Mouse (Mus musculus) cerebellum, postnatal 36 days (tissue): Measurements from ENCODE around the gene Lce1m.
"Not testable (repeated sequence)": the region's sequence is repeated elsewhere in the genome, so short reads cannot be mapped to it uniquely, and the experiment has no call there.

Source experiments
- DNase-seq, 2 experiments: peaks; one replicate each; pipeline ENCODE4 v3.0.0; 2021 to 2022; ENCODE audit warnings: mixed read lengths in 2 of 2

The Lce1m gene

GRCm38 (mm10) chr3:93018960-93019359, at the start of gene Lce1m:
TSS of gene Lce1m (minus strand) at chr3:93019060.
- DNase-seq: no peak

- not testable (repeated sequence) for DNase-seq
Observed at GRCm38 (mm10) chr3:93068523-93068922, 49.7 kb upstream of the Lce1m start, which contains the start of gene Gm4858. TSS of gene Gm4858 (plus strand) at chr3:93068823.

GRCm38 (mm10) chr3:93052826-93053474, 34.1 kb upstream of the Lce1m start:
- no peak for DNase-seq

- no peak for DNase-seq
Observed at GRCm38 (mm10) chr3:93050182-93050581, 31.3 kb upstream of the Lce1m start.

- DNase-seq: peak in 1 of 2 experiments; percentile 7
Observed at GRCm38 (mm10) chr3:93031450-93031849, 12.6 kb upstream of the Lce1m start.

GRCm38 (mm10) chr3:93025486-93025885, 6.6 kb upstream of the Lce1m start:
- DNase-seq: no peak

GRCm38 (mm10) chr3:93023411-93024184, 4.7 kb upstream of the Lce1m start:
- DNase-seq: no peak

GRCm38 (mm10) chr3:93021171-93021570, 2.3 kb upstream of the Lce1m start:
- DNase-seq: no peak

- no peak for DNase-seq
Observed at GRCm38 (mm10) chr3:93015460-93016104, 3.3 kb downstream of the Lce1m start, which contains the start of gene Crct1. TSS of gene Crct1 (minus strand) at chr3:93015687.

- DNase-seq: no peak
Observed at GRCm38 (mm10) chr3:93014871-93015270, 4.0 kb downstream of the Lce1m start.

- no peak for DNase-seq
Observed at GRCm38 (mm10) chr3:93014378-93014801, 4.5 kb downstream of the Lce1m start.

GRCm38 (mm10) chr3:93002843-93003242, 16.0 kb downstream of the Lce1m start:
- DNase-seq: no peak

GRCm38 (mm10) chr3:93000621-93001020, 18.2 kb downstream of the Lce1m start:
- DNase-seq: no peak

- DNase-seq: peak; percentile 57 to 63
Observed at GRCm38 (mm10) chr3:92998691-92999090, 20.2 kb downstream of the Lce1m start.

GRCm38 (mm10) chr3:92991926-92992325, 26.9 kb downstream of the Lce1m start, which contains the start of gene Lce3f:
TSS of gene Lce3f (plus strand) at chr3:92992226.
- DNase-seq: no peak

GRCm38 (mm10) chr3:92978484-92978883, 40.4 kb downstream of the Lce1m start:
- no peak for DNase-seq
